8 mouse cellular contexts compared by ENCODE assay signal in genomic region chr11:100703851-100704531, GRCm38 (mm10). TPM values are rescaled to one million over a fixed set of nuclear protein-coding genes. Genes with fewer than 3 reads are reported as not detected.
DNase-seq lines count a peak whose midpoint lies in the region; ATAC-seq and TF ChIP-seq lines count a peak whose summit lies in the region.

TSS of gene Dhx58 (minus strand) at chr11:100704271.

- TF ChIP-seq POLR2A in spleen, adult 2 months (IDR thresholded peaks at IDR 0.05; ENCODE audit: low read depth, low read length) = no peak

- H3K4me2 ChIP-seq in limb, embryonic 13.5 days (replicated peaks) = no peak within 1 kb of the TSS

- no peak for ATAC-seq in limb, embryonic 13.5 days (ENCODE audit: low FRiP score, low read depth)

- H3K4me1 ChIP-seq in spleen, adult 2 months (ENCODE audit: control insufficient read depth, insufficient read depth, insufficient read length) = peaks cover 14% of the 10 kb centered on the region; the same call in 1 of the 2 replicates
- peaks cover 11% of the 10 kb centered on the region; the same call in 1 of the 2 replicates for H3K4me1 ChIP-seq in limb, embryonic 13.5 days

- H3K9ac ChIP-seq in limb, embryonic 13.5 days = peak within 1 kb of the TSS; percentile 19; the same call in 1 of the 2 replicates

- TF ChIP-seq CTCF in spleen, adult 2 months (IDR thresholded peaks at IDR 0.05; ENCODE audit: extremely low read depth, insufficient read depth, insufficient read length, insufficient replicate concordance) = no peak

- peak within 1 kb of the TSS; percentile 77 for H3K27ac ChIP-seq in spleen, adult 2 months (ENCODE audit: insufficient read depth, low read length)
- H3K27ac ChIP-seq in limb, embryonic 13.5 days = no peak within 1 kb of the TSS

- no peaks in the 10 kb centered on the region for H3K27me3 ChIP-seq in spleen, adult 2 months (ENCODE audit: control insufficient read depth, insufficient read depth, low read length)
- H3K27me3 ChIP-seq in limb, embryonic 13.5 days = no peaks in the 10 kb centered on the region
- no peaks in the 10 kb centered on the region for H3K27me3 ChIP-seq in splenic B cell, adult 2 months (ENCODE audit: control insufficient read depth, insufficient read depth, low read length, poor library complexity, severe bottlenecking)

- peaks cover 24% of the 10 kb centered on the region for H3K36me3 ChIP-seq in spleen, adult 2 months (ENCODE audit: control insufficient read depth, insufficient read depth, low read length)
- peaks cover 47% of the 10 kb centered on the region for H3K36me3 ChIP-seq in limb, embryonic 13.5 days
- no peaks in the 10 kb centered on the region; the same call in 1 of the 2 replicates for H3K36me3 ChIP-seq in splenic B cell, adult 2 months (ENCODE audit: control insufficient read depth, insufficient read depth, low read length, poor library complexity, severe bottlenecking)

- H3K9me3 ChIP-seq in limb, embryonic 13.5 days = no peaks in the 10 kb centered on the region

- DNase-seq in spleen, adult 2 months (ENCODE audit: low read depth in 1 of 2, low spot score in 2 of 2) = peak in 1 of 2 experiments; percentile 32
- DNase-seq in spleen, postnatal 10 days (ENCODE audit: low spot score in 2 of 2) = no peak
- DNase-seq in adrenal gland, postnatal 25 days = no peak
- peak; percentile 65 for DNase-seq in splenic B cell, adult 2 months (ENCODE audit: low read depth, low spot score)
- no peak for DNase-seq in left cerebral cortex, adult 18-20 months (ENCODE audit: low spot score in 2 of 2)
- DNase-seq in ovary, postnatal 36 days (ENCODE audit: low spot score) = no peak
- DNase-seq in frontal cortex, postnatal 25 days (ENCODE audit: low spot score in 2 of 2) = no peak

- H3K4me3 ChIP-seq in spleen, adult 2 months (ENCODE audit: extremely low read depth, insufficient read depth, insufficient read length) = peak within 1 kb of the TSS; percentile 71
- H3K4me3 ChIP-seq in limb, embryonic 13.5 days = no peak within 1 kb of the TSS

- WGBS in spleen, adult 2 months = 7% methylated on average over 7 of the region's 7 CpGs
- WGBS in limb, embryonic 13.5 days = 60% methylated on average over 7 of the region's 7 CpGs

RNA-seq across cellular contexts. Expression of gene Dhx58, which starts in this region (rescaled TPM):
- polyA plus RNA-seq in spleen, adult 2 months (2012; rRNA removed) = 15.1 and 17.6 TPM in 2 replicates
- total RNA-seq in adrenal gland, postnatal 25 days (2021) = 47.4 and 63.8 TPM in 2 replicates
- 2.9 and 3.7 TPM in 2 replicates for polyA plus RNA-seq in limb, embryonic 13.5 days (2015; fragmentation: Nextera tagmentation; extraction: Ambion mirVana)
- 1 to 10 TPM; 1.8 to 2.4 TPM for total RNA-seq in left cerebral cortex, adult 18-20 months (2021)

Comparison
In these comparisons a context has a peak if more than half of its experiments do, and no peak if none do; other contexts are left out.
1. RNA of gene Dhx58 (total RNA-seq): 47.4 to 63.8 TPM in adrenal gland, postnatal 25 days; 1.8 to 2.4 TPM in left cerebral cortex, adult 18-20 months; every median in the first group is over 10 times any median in the second.